Mouse (Mus musculus): ENCODE measurements at regions not wholly inside any gene's neighbourhood (a gene's known extent, or its start where the extent isn't known, plus 50 kb on each side); places are given as distances from the start of the nearest gene placed in this dataset.
A peak's percentile ranks its signal among the peaks of the same experiment; 100 is the strongest.

GRCm38 (mm10) chr14:31908591-31908990, 78.1 kb upstream of the Ankrd28 start:
- H3K4me3 ChIP-seq (ENCODE audit: extremely low read depth, insufficient read depth, insufficient read length): no peak overlapping the region
- no peak overlapping the region for H3K27ac ChIP-seq (ENCODE audit: insufficient read depth, low read length)
- H3K4me1 ChIP-seq (ENCODE audit: control insufficient read depth, insufficient read depth, insufficient read length): no peaks in the 10 kb centered on the region; the same call in 1 of the 2 replicates
- H3K27me3 ChIP-seq (ENCODE audit: control insufficient read depth, insufficient read depth, low read length): no peaks in the 10 kb centered on the region
- 43% methylated on average over 7 of the region's 7 CpGs for WGBS
- TF ChIP-seq POLR2A (IDR thresholded peaks at IDR 0.05; ENCODE audit: low read depth, low read length): no peak
- no peak for TF ChIP-seq CTCF (IDR thresholded peaks at IDR 0.05; ENCODE audit: extremely low read depth, insufficient read depth, insufficient read length, insufficient replicate concordance)
- no peak for DNase-seq (ENCODE audit: low read depth in 1 of 2, low spot score in 2 of 2)
- no peaks in the 10 kb centered on the region for H3K36me3 ChIP-seq (ENCODE audit: control insufficient read depth, insufficient read depth, low read length)

- no peak for DNase-seq (ENCODE audit: low read depth in 1 of 2, low spot score in 2 of 2)
Measured at GRCm38 (mm10) chr14:31909291-31909690, 78.8 kb upstream of the Ankrd28 start.

GRCm38 (mm10) chr14:31910809-31911208, 80.4 kb upstream of the Ankrd28 start:
- DNase-seq (ENCODE audit: low read depth in 1 of 2, low spot score in 2 of 2): no peak
- H3K4me3 ChIP-seq (ENCODE audit: extremely low read depth, insufficient read depth, insufficient read length): no peak overlapping the region
- WGBS: 74% methylated on average over 2 of the region's 2 CpGs
- TF ChIP-seq CTCF (IDR thresholded peaks at IDR 0.05; ENCODE audit: extremely low read depth, insufficient read depth, insufficient read length, insufficient replicate concordance) (no peak), POLR2A (IDR thresholded peaks at IDR 0.05; ENCODE audit: low read depth, low read length) (no peak)
- no peak overlapping the region for H3K27ac ChIP-seq (ENCODE audit: insufficient read depth, low read length)
- H3K36me3 ChIP-seq (ENCODE audit: control insufficient read depth, insufficient read depth, low read length): no peaks in the 10 kb centered on the region
- H3K27me3 ChIP-seq (ENCODE audit: control insufficient read depth, insufficient read depth, low read length): no peaks in the 10 kb centered on the region
- no peaks in the 10 kb centered on the region; the same call in 1 of the 2 replicates for H3K4me1 ChIP-seq (ENCODE audit: control insufficient read depth, insufficient read depth, insufficient read length)

More at GRCm38 (mm10) chr14:31909291-31909690, 78.8 kb upstream of the Ankrd28 start:
- Histone ChIP-seq H3K36me3 (ENCODE audit: control insufficient read depth, insufficient read depth, low read length) (no peaks in the 10 kb centered on the region), H3K4me3 (ENCODE audit: extremely low read depth, insufficient read depth, insufficient read length) (no peak overlapping the region), H3K4me1 (ENCODE audit: control insufficient read depth, insufficient read depth, insufficient read length) (no peaks in the 10 kb centered on the region; the same call in 1 of the 2 replicates), H3K27ac (ENCODE audit: insufficient read depth, low read length) (no peak overlapping the region), H3K27me3 (ENCODE audit: control insufficient read depth, insufficient read depth, low read length) (no peaks in the 10 kb centered on the region)
- TF ChIP-seq POLR2A (IDR thresholded peaks at IDR 0.05; ENCODE audit: low read depth, low read length) (no peak), CTCF (IDR thresholded peaks at IDR 0.05; ENCODE audit: extremely low read depth, insufficient read depth, insufficient read length, insufficient replicate concordance) (no peak)
- 11% methylated on average over 4 of the region's 4 CpGs for WGBS

- no peak overlapping the region for H3K4me3 ChIP-seq (ENCODE audit: extremely low read depth, insufficient read depth, insufficient read length)
- TF ChIP-seq POLR2A (IDR thresholded peaks at IDR 0.05; ENCODE audit: low read depth, low read length) (no peak), CTCF (IDR thresholded peaks at IDR 0.05; ENCODE audit: extremely low read depth, insufficient read depth, insufficient read length, insufficient replicate concordance) (no peak)
- no peaks in the 10 kb centered on the region for H3K27me3 ChIP-seq (ENCODE audit: control insufficient read depth, insufficient read depth, low read length)
- 90% methylated on average over 4 of the region's 4 CpGs for WGBS
- H3K36me3 ChIP-seq (ENCODE audit: control insufficient read depth, insufficient read depth, low read length): no peaks in the 10 kb centered on the region
- no peak for DNase-seq (ENCODE audit: low read depth in 1 of 2, low spot score in 2 of 2)
- H3K4me1 ChIP-seq (ENCODE audit: control insufficient read depth, insufficient read depth, insufficient read length): no peaks in the 10 kb centered on the region
- H3K27ac ChIP-seq (ENCODE audit: insufficient read depth, low read length): no peak overlapping the region
Measured at GRCm38 (mm10) chr14:31918461-31918860, 88.0 kb upstream of the Ankrd28 start.

- Histone ChIP-seq H3K4me3 (ENCODE audit: extremely low read depth, insufficient read depth, insufficient read length) (no peak overlapping the region), H3K27me3 (ENCODE audit: control insufficient read depth, insufficient read depth, low read length) (no peaks in the 10 kb centered on the region), H3K36me3 (ENCODE audit: control insufficient read depth, insufficient read depth, low read length) (no peaks in the 10 kb centered on the region), H3K4me1 (ENCODE audit: control insufficient read depth, insufficient read depth, insufficient read length) (no peaks in the 10 kb centered on the region), H3K27ac (ENCODE audit: insufficient read depth, low read length) (no peak overlapping the region)
- no peak for TF ChIP-seq POLR2A (IDR thresholded peaks at IDR 0.05; ENCODE audit: low read depth, low read length)
- no peak for TF ChIP-seq CTCF (IDR thresholded peaks at IDR 0.05; ENCODE audit: extremely low read depth, insufficient read depth, insufficient read length, insufficient replicate concordance)
- DNase-seq (ENCODE audit: low read depth in 1 of 2, low spot score in 2 of 2): no peak
- WGBS: 97% methylated on average over 1 of the region's 1 CpGs
Measured at GRCm38 (mm10) chr14:31918921-31919320, 88.5 kb upstream of the Ankrd28 start.

GRCm38 (mm10) chr14:31929161-31929707, 98.8 kb upstream of the Ankrd28 start:
- WGBS: 68% methylated on average over 12 of the region's 12 CpGs
- peaks cover 3% of the 10 kb centered on the region; the same call in 1 of the 2 replicates for H3K4me1 ChIP-seq (ENCODE audit: control insufficient read depth, insufficient read depth, insufficient read length)
- H3K4me3 ChIP-seq (ENCODE audit: extremely low read depth, insufficient read depth, insufficient read length): no peak overlapping the region
- no peaks in the 10 kb centered on the region for H3K36me3 ChIP-seq (ENCODE audit: control insufficient read depth, insufficient read depth, low read length)
- peaks cover 2% of the 10 kb centered on the region; the same call in 1 of the 2 replicates for H3K27me3 ChIP-seq (ENCODE audit: control insufficient read depth, insufficient read depth, low read length)
- H3K27ac ChIP-seq (ENCODE audit: insufficient read depth, low read length): no peak overlapping the region
- no peak for DNase-seq (ENCODE audit: low read depth in 1 of 2, low spot score in 2 of 2)
- TF ChIP-seq CTCF (IDR thresholded peaks at IDR 0.05; ENCODE audit: extremely low read depth, insufficient read depth, insufficient read length, insufficient replicate concordance): no peak
- no peak for TF ChIP-seq POLR2A (IDR thresholded peaks at IDR 0.05; ENCODE audit: low read depth, low read length)

GRCm38 (mm10) chr14:31930367-31930766, 98.4 kb upstream of the Galnt15 start:
- TF ChIP-seq POLR2A (IDR thresholded peaks at IDR 0.05; ENCODE audit: low read depth, low read length): no peak
- TF ChIP-seq CTCF (IDR thresholded peaks at IDR 0.05; ENCODE audit: extremely low read depth, insufficient read depth, insufficient read length, insufficient replicate concordance): no peak
- H3K27me3 ChIP-seq (ENCODE audit: control insufficient read depth, insufficient read depth, low read length): peaks cover 2% of the 10 kb centered on the region; the same call in 1 of the 2 replicates
- WGBS: 56% methylated on average over 9 of the region's 9 CpGs
- H3K4me1 ChIP-seq (ENCODE audit: control insufficient read depth, insufficient read depth, insufficient read length): peaks cover 3% of the 10 kb centered on the region; the same call in 1 of the 2 replicates
- no peak overlapping the region for H3K27ac ChIP-seq (ENCODE audit: insufficient read depth, low read length)
- peak in 1 of 2 experiments; percentile 6 for DNase-seq (ENCODE audit: low read depth in 1 of 2, low spot score in 2 of 2)
- H3K4me3 ChIP-seq (ENCODE audit: extremely low read depth, insufficient read depth, insufficient read length): no peak overlapping the region
- no peaks in the 10 kb centered on the region for H3K36me3 ChIP-seq (ENCODE audit: control insufficient read depth, insufficient read depth, low read length)

All from spleen, adult 2 months (tissue).